Mouse (Mus musculus) adrenal gland (tissue): ENCODE data around the gene Panx3.

Experiments
- intact Hi-C: fragments of 180-260 bp; cut with DNase I; formaldehyde crosslinking; loops from one replicate; pipeline ENCODE4 v1.15.1; 2025
- long read RNA-seq, 2 experiments: library from polyadenylated mRNA; unstranded; transcript quantifications; one replicate each; pipeline ENCODE4 v2.0.0; 2020; ENCODE audit warnings: borderline replicate concordance in 1 of 2; ENCODE audit not compliant: insufficient replicate concordance in 1 of 2

Gene Panx3
- long read RNA-seq, experiment 1, result 0 reads
- long read RNA-seq, experiment 2, result 0 reads

GRCm38 (mm10) chr9:37669115-37669514, at the start of gene Panx3:
Panx3 (minus strand) TSS chr9:37669235.
- intact Hi-C loops, result no loop called here

GRCm38 (mm10) chr9:37716150-37716549, 47.1 kb upstream of the Panx3 start, which contains the start of gene Olfr160:
Olfr160 (minus strand) TSS chr9:37716250.
- intact Hi-C loops, result no loop called here

- intact Hi-C loops, result loop anchor here (1.0 kb wide), 1 partner anchor 241 kb away; no protein-coding TSS in a partner anchor
Observed at GRCm38 (mm10) chr9:37689970-37690686, 21.1 kb upstream of the Panx3 start.

- intact Hi-C loops, result no loop called here
Observed at GRCm38 (mm10) chr9:37687941-37688303, 18.9 kb upstream of the Panx3 start.

GRCm38 (mm10) chr9:37687288-37687940, 18.4 kb upstream of the Panx3 start:
- intact Hi-C loops, result no loop called here

GRCm38 (mm10) chr9:37681123-37681522, 12.1 kb upstream of the Panx3 start:
- intact Hi-C loops, result no loop called here

- intact Hi-C loops, result no loop called here
Observed at GRCm38 (mm10) chr9:37675287-37675686, 6.3 kb upstream of the Panx3 start.

GRCm38 (mm10) chr9:37670261-37670660, 1.2 kb upstream of the Panx3 start:
- intact Hi-C loops, result no loop called here

- intact Hi-C loops, result no loop called here
Observed at GRCm38 (mm10) chr9:37669678-37670077, 643 bp upstream of the Panx3 start.

GRCm38 (mm10) chr9:37666045-37666444, 3.0 kb downstream of the Panx3 start:
- intact Hi-C loops, result no loop called here

GRCm38 (mm10) chr9:37664604-37665003, 4.4 kb downstream of the Panx3 start:
- intact Hi-C loops, result no loop called here

- intact Hi-C loops, result no loop called here
Observed at GRCm38 (mm10) chr9:37663210-37663609, 5.8 kb downstream of the Panx3 start.

- intact Hi-C loops, result no loop called here
Observed at GRCm38 (mm10) chr9:37659413-37659812, 9.6 kb downstream of the Panx3 start.

GRCm38 (mm10) chr9:37656931-37657481, 12.0 kb downstream of the Panx3 start, which contains the start of gene Tbrg1:
Tbrg1 (minus strand) TSS chr9:37657312.
- intact Hi-C loops, result no loop called here

GRCm38 (mm10) chr9:37656439-37656881, 12.6 kb downstream of the Panx3 start:
- intact Hi-C loops, result no loop called here

- intact Hi-C loops, result no loop called here
Observed at GRCm38 (mm10) chr9:37655961-37656360, 13.1 kb downstream of the Panx3 start.

- intact Hi-C loops, result no loop called here
Observed at GRCm38 (mm10) chr9:37653836-37654235, 15.2 kb downstream of the Panx3 start.

- intact Hi-C loops, result no loop called here
Observed at GRCm38 (mm10) chr9:37650639-37651038, 18.4 kb downstream of the Panx3 start.

GRCm38 (mm10) chr9:37646246-37646645, 22.8 kb downstream of the Panx3 start:
- intact Hi-C loops, result no loop called here

GRCm38 (mm10) chr9:37638721-37639120, 30.3 kb downstream of the Panx3 start:
- intact Hi-C loops, result loop anchor here (5.0 kb wide), 1 partner anchor 176 kb away; no protein-coding TSS in a partner anchor

GRCm38 (mm10) chr9:37636800-37637542, 32.1 kb downstream of the Panx3 start:
- intact Hi-C loops, result loop anchor here (5.0 kb wide), 1 partner anchor 175 kb away; no protein-coding TSS in a partner anchor
